Comparison of ENCODE assay signal across 6 mouse cellular contexts in the genomic region with DNA sequence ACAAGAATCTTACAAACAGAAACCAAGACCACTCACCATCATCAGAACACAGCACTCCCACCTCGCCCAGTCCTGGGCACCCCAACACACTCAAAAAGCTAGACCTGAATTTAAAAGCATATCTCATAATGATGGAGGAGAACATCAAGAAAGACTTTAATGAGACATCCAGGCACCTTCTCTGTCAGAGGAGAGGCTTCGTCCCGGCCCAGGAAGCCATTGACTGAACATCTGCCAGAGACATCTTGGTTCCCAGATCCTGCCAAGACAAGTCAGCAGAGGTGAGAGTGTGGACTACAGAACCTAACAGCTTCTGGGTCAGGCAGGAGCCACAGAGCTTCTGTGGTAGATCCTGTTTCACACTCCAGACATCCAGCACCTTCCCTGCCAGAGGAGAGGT.
DNase-seq lines count a peak whose midpoint lies in the region.
"Not testable (repeated sequence)": the region's sequence is repeated elsewhere in the genome, so short reads cannot be mapped to it uniquely, and the experiment has no call there.

No protein-coding gene starts in this region.

- intact Hi-C loops in gastrocnemius, postnatal 14 days (cut with DNase I; ENCODE audit: low total_unique reads) = not testable (repeated sequence)

- DNase-seq in adrenal gland, postnatal 25 days = peak; percentile 1
- peak; percentile 2 for DNase-seq in gastrocnemius, postnatal 14 days
- peak; percentile 79 for DNase-seq in heart, adult 11 months
- peak; percentile 0 for DNase-seq in ovary, postnatal 36 days (ENCODE audit: low spot score)
- peak; percentile 9 for DNase-seq in urinary bladder, postnatal 10 days (ENCODE audit: low spot score)
- DNase-seq in urinary bladder, postnatal 4 days (ENCODE audit: low spot score in 2 of 2) = peak; percentile 15 to 56

Comparison
In these comparisons a context has a peak if more than half of its experiments do, and no peak if none do; other contexts are left out.
1. Peak in every context shown above with its lines: DNase-seq.
2. DNase-seq: peak in every context shown above with its lines; median percentile 79 in heart, adult 11 months; 36 in urinary bladder, postnatal 4 days; 9 in urinary bladder, postnatal 10 days; 2 in gastrocnemius, postnatal 14 days; 1 in adrenal gland, postnatal 25 days; 0 in ovary, postnatal 36 days.